Mouse (Mus musculus) olfactory bulb, adult 2 months (tissue): ENCODE results near the gene Tsga10.

Experiments
- CTCF ChIP-seq: fragments of 200-500 bp; IDR thresholded peaks from 2 replicates; pipeline ENCODE4 v1.5.1; 2012; ENCODE audit warnings: low read depth, mild to moderate bottlenecking, low read length, moderate library complexity; ENCODE audit not compliant: insufficient read depth
- POLR2A ChIP-seq: fragments of 200-500 bp; IDR thresholded peaks from 2 replicates; pipeline ENCODE4 v1.6.1; 2012; ENCODE audit warnings: mild to moderate bottlenecking, low read depth, low read length, moderate library complexity; ENCODE audit not compliant: insufficient read depth

DNA sequence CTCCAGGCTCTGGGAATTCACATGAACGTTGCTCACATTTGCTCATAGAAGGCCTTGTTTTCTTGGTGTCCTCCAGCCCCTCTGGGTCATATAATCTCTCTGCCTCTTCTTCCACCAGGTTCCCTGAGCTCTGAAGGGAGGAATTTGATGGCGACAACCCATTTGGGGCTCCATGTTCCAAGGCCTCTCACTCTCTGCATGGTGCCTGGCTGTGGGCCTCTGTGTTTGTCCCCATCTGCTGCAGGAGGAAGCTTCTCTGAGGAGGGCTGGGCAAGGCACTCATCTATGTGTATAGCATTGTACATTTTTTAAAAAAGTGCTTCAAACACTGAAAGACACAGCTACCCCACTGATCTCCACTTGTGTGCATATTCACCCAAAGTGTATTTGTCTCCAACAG is 34.5 kb downstream of the Tsga10 start:
- TF ChIP-seq CTCF (no peak), POLR2A (no peak)
